Mouse (Mus musculus) ES-Bruce4 (cell line): ENCODE data around the gene Immp2l.
"Not testable (repeated sequence)": the region's sequence is repeated elsewhere in the genome, so short reads cannot be mapped to it uniquely, and the experiment has no call there.

Experiments used
- CTCF ChIP-seq: IDR thresholded peaks from one replicate; pipeline ENCODE4 v1.8.1; 2011; ENCODE audit warnings: low read depth, low read length
- EP300 ChIP-seq: IDR thresholded peaks from 2 replicates; pipeline ENCODE4 v1.6.1; 2011; ENCODE audit warnings: low read depth, low read length; ENCODE audit not compliant: insufficient read depth

DNA sequence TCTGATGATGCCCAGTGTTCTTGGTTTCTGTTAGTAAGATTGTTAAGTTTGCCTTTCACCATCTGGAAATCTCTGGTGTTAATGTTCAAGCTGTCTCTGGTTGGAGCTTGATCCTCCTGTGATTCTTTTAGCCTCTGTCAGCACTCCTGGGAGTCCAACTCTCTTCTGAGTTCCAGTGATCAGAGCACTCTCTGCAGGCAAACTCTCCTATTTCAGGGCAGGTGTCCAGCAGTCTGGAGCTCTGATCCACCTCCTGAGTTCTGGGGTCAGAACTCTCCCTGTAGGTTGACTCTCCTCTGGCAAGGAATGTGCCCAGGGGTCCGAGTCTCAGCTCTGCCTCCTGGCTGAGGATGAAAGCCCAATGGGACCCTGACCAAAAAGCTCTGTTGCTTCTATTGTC lies 769.8 kb downstream of the Immp2l start:
- TF ChIP-seq EP300, CTCF: not testable (repeated sequence)
